Mouse (Mus musculus): ENCODE data around the gene Rab31. TPM values are rescaled to one million over a fixed set of nuclear protein-coding genes. Genes with fewer than 3 reads are reported as not detected.

The Rab31 gene
- 54.0 and 57.8 TPM in 2 replicates for polyA plus RNA-seq (2012; rRNA removed)

DNA sequence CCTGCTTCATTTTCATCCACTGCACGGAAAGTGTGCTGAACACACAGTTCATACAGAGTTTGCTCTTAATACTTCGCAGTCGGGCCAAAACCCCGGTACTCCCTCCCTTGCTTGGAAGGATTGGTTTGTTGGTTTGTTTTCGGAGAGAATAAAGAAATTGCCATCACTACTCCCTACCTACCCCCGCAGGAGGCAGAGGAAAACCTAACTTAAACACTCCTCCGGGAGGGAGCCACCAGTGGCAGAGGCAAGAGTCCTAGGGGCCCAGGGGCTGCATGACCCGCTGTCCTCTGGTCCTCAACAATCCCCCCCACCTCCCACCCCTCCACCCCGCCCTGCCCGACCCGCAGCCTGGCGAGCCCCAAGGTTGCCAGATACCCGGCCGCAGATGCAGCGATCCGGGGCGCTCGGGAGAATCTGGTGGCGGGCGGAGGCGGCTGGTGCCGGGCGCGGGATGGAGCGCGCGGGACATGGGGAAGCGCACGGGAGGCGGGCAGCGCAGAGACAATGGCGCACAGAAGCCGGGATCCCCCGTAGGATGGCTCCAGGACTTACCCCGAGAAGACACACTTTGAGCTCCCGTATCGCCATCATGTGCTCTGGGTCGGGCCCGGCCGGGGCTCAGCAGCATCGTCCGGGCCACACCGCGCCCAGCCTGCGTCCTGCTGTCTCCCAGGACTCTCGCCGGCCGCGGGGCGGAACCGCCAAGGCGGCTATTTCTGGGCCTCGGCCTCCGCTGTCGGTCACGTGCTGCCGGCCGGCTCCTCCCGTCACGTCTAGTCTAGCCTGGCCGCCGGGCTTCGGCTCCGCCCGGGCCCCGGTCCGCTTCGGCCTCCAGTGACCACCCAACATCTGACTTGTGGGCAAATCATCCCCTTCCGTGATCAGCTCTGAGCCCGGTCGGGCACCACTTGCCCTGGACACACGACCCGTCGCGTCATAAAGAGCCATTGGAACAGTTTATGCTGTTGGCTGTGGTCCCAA lies at the start of gene Rab31:
TSS of gene Rab31 (minus strand) at position 802 of the 984 bp plus-strand sequence.

DNA sequence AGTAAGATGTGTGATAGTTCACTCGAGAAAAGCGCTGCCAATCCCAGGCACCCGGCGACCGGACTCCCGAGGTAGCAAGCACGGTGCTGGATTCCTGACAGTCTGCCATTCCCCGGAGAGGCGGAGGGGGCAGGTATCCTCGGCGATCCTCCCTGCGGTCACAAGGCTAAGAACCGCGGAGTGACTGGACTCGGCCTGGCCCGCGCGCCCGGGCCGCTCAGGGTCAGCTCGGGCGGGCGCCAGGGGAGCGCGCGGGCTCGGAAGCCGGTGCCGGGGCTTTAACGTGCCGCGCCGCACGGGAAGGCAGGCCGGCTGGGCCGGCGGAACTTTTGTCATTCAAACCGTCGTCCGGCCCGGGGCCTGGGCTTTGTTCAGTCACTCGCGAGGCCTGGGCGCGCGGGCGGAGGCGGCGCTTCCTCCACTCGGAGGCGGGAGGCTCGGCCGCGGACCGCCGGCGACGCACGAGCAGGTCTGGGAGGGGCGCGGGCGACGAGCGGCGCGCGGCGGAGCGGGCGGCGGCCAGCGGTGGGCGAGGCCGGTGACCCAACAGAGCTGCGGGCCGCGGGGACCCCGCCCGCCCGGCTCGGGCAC lies 10.1 kb upstream of the Rab31 start, which contains the start of gene Ppp4r1:
TSS of gene Ppp4r1 (plus strand) at position 23 of the 591 bp plus-strand sequence.

DNA sequence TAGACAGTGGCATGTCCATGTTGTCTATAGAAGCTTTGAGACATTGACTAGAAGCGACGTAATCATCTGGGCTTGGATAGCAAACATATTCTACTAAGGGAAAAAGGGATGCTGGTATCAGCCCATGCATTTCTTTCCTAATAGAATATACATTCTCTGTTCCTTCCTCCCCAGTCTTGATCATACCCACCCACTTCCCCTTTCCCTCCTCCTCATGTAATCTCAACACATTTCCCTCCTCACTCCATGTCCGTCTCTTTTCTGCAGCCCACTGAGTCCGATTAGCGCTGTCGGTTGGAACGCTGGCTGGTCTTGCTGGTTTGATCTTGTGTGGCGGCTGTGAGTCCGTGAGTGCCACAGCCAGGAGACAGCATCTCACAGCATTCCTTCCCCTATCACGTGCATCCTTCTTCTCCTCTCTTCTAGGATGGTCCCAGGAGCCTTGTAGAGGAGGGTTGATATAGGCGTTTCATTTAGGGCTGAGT lies 130.8 kb downstream of the Rab31 start, which contains the start of gene Txndc2:
TSS of gene Txndc2 (minus strand) at position 435 of the 485 bp plus-strand sequence.

DNA sequence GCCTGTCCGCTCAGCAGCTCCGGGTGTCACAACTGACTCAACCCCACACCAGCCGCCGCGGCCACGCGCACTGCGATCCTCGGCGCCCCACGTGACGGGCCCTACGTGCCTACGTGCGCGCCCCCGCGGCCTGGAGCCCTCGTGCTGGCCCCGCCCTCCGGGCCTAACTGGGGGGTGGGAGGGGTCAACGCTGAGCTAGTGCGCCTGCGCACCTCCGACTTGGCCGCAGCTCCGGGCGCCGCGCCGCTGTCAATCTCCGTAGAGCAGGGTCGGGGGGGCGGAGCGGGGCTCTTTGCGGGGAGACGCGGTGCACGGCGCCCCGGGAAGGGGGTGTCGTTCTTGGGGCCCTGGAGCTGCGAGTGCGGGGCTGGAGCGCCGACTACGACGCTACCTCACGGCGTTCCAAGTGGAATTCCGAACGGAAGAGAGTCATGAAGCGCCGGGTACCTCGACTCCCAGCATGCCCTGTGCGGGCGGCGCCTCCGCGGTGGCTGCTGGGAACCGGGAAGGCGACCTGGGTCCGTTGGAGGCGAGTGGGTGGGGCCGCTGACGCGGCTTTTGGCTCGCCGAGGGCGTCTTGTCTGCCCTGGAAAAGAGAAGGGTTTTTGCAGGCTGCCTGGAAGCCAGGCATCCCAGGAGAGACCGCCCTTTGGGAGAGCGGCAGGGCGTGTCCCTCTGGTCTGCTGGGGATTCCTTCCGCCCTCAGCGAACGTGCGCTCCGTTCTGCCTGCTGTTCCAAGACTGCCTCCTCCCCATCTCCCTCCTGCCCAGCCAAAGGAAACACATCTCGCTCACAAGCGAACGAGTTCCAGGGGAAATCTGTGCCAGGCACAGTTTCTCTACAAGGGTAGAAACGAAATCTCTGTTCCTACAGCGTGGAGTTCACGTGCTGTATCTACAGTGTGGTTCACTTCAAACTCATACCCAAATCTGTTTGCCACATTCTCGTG lies 158.8 kb downstream of the Rab31 start, which contains the start of gene Vapa:
TSS of gene Vapa (minus strand) at position 93 of the 950 bp plus-strand sequence.

Other genes starting within 250 kb of the Rab31 start
- 0.34 and 0.68 TPM in 2 replicates for gene Tmem232, start 232.0 kb downstream of the Rab31 start, polyA plus RNA-seq (2012; rRNA removed)
- gene Vapa, start 159.2 kb downstream of the Rab31 start, polyA plus RNA-seq (2012; rRNA removed) = 94.5 and 100 TPM in 2 replicates
- gene Txndc2, start 130.6 kb downstream of the Rab31 start, polyA plus RNA-seq (2012; rRNA removed) = 0.05 and 0.10 TPM in 2 replicates
- 75.5 and 83.3 TPM in 2 replicates for gene Ppp4r1, start 9.8 kb upstream of the Rab31 start, polyA plus RNA-seq (2012; rRNA removed)
- 33.3 and 33.6 TPM in 2 replicates for gene Ralbp1, start 113.0 kb upstream of the Rab31 start, polyA plus RNA-seq (2012; rRNA removed)
- gene Twsg1, start 178.5 kb upstream of the Rab31 start, polyA plus RNA-seq (2012; rRNA removed) = 36.9 and 38.0 TPM in 2 replicates